Mouse (Mus musculus): Measurements from ENCODE around the gene Olfr444.

Olfr444 gene

DNA sequence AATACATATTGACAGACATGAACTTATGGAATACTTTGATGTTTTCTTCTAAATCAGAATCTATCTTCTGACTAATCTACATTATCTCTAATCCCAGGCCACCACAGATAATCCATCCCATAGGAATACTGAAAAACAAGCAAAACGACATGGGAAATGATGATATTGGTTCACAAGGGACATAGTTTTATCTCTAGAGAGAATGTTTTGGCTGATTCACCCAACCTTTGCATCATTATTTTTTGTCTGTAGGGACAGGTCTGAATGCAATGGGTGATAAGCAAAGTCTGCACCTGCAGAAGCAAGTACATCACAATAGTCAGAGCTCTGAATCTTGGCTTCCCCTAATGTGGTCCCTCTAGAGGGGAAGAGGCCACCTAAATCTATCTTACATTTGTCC lies at the start of gene Olfr444:
Gene Olfr444, plus strand, starts transcription at position 301 of the 400 bp plus-strand sequence.
- no peak for DNase-seq (ENCODE audit: low spot score in 2 of 2)

DNA sequence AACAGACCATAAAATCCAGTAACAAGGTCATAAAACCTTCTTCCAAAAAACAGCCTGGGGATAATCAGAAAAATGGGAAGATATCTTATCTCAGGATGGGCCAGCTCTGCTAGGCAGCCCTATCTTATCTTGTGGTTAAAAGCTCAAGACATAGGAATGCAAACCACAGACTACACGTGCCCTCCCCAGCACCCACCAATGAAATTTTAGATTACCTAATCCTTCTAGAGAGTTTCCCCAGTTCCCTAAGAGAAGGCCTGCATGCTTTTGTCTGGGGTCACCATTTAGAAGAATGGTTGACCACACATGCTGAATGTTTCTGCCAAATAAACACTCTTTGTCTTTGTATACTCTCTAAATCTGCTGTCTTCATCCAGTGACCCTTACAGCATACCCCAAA lies 48.5 kb upstream of the Olfr444 start:
- no peak for DNase-seq (ENCODE audit: low spot score in 2 of 2)

DNA sequence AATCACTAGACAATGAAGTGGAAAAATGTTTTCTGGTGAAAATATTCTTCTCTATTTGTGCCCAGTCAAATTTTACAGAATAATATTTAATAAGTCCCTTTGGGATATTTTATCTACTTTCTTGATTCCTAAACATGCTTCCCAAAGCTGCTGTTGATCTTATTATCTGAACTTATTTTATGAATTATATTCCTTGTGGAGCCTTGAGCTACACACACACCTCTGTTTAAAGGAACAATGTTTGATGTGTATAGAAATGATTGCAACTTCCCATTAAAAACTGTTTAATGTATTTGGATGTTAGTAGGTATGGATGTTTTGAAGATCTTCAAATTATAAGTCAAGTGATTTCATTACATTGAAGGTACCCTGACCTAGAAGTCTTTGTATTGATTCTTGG lies 40.3 kb upstream of the Olfr444 start, which contains the start of gene Olfr447:
Gene Olfr447, plus strand, starts transcription at position 301 of the 400 bp plus-strand sequence.
- DNase-seq (ENCODE audit: low spot score in 2 of 2) = no peak

- DNase-seq (ENCODE audit: low spot score in 2 of 2) = no peak
These were observed 27.8 kb upstream of the Olfr444 start, which contains the start of gene Olfr446 for GRCm38 (mm10) chr6:42921077-42921476. Olfr446 (plus strand) TSS chr6:42921377.

- DNase-seq (ENCODE audit: low spot score in 2 of 2) = no peak
These were observed 31.5 kb downstream of the Olfr444 start for GRCm38 (mm10) chr6:42980377-42980776.
